Mouse (Mus musculus) left cerebral cortex, postnatal 14 days (tissue): Measurements from ENCODE around the gene Slc3a2. TPM values are rescaled to one million over a fixed set of nuclear protein-coding genes. Genes with fewer than 3 reads are reported as not detected.
"Not testable (repeated sequence)": the region's sequence is repeated elsewhere in the genome, so short reads cannot be mapped to it uniquely, and the experiment has no call there.

Experiments
- DNase-seq, 2 experiments: peaks; one replicate each; pipeline ENCODE4 v3.0.0; 2021 to 2022; ENCODE audit warnings: low spot score in 2 of 2, mixed read lengths in 1 of 2
- intact Hi-C: fragments of 180-260 bp; cut with DNase I; formaldehyde crosslinking; loops from one replicate; pipeline ENCODE4 v1.15.1; 2025
- total RNA-seq, 2 experiments: library from RNA; stranded (reverse); gene quantifications; 2 replicates each; pipeline ENCODE4 v1.2.3; 2021

Gene Slc3a2
- total RNA-seq, 2 experiments from 2014 or later = 182 to 189 TPM

- DNase-seq = no peak
- intact Hi-C loops = no loop called here
Observed at GRCm38 (mm10) chr19:8734334-8734733, 11.2 kb upstream of the Slc3a2 start.

- intact Hi-C loops = not testable (repeated sequence)
Observed at GRCm38 (mm10) chr19:8728335-8729099, 5.3 kb upstream of the Slc3a2 start.

GRCm38 (mm10) chr19:8727495-8728114 is 4.4 kb upstream of the Slc3a2 start:
- intact Hi-C loops = no loop called here

More at GRCm38 (mm10) chr19:8728335-8729099, 5.3 kb upstream of the Slc3a2 start:
- DNase-seq = not testable (repeated sequence)

GRCm38 (mm10) chr19:8726609-8727390 is 3.6 kb upstream of the Slc3a2 start:
- DNase-seq = no peak
- intact Hi-C loops = no loop called here

More at GRCm38 (mm10) chr19:8727495-8728114, 4.4 kb upstream of the Slc3a2 start:
- DNase-seq = no peak

GRCm38 (mm10) chr19:8725081-8725613 is 2.0 kb upstream of the Slc3a2 start:
- intact Hi-C loops = no loop called here
- DNase-seq = no peak

- DNase-seq = no peak
Observed at GRCm38 (mm10) chr19:8724392-8724791, 1.2 kb upstream of the Slc3a2 start.

GRCm38 (mm10) chr19:8723574-8724346 is 591 bp upstream of the Slc3a2 start:
- intact Hi-C loops = no loop called here
- DNase-seq = peak in 1 of 2 experiments; percentile 28

More at GRCm38 (mm10) chr19:8724392-8724791, 1.2 kb upstream of the Slc3a2 start:
- intact Hi-C loops = no loop called here

GRCm38 (mm10) chr19:8722559-8722906 is 636 bp downstream of the Slc3a2 start:
- intact Hi-C loops = no loop called here
- no peak for DNase-seq

- no peak for DNase-seq
- intact Hi-C loops = no loop called here
Observed at GRCm38 (mm10) chr19:8722021-8722420, 1.1 kb downstream of the Slc3a2 start.

- intact Hi-C loops = no loop called here
Observed at GRCm38 (mm10) chr19:8721378-8721777, 1.8 kb downstream of the Slc3a2 start.

GRCm38 (mm10) chr19:8719037-8719436 is 4.1 kb downstream of the Slc3a2 start:
- intact Hi-C loops, DNase-seq: not testable (repeated sequence)

More at GRCm38 (mm10) chr19:8721378-8721777, 1.8 kb downstream of the Slc3a2 start:
- no peak for DNase-seq

GRCm38 (mm10) chr19:8718357-8718756 is 4.8 kb downstream of the Slc3a2 start:
- intact Hi-C loops = no loop called here
- DNase-seq = peak in 1 of 2 experiments; percentile 84

- intact Hi-C loops = no loop called here
- no peak for DNase-seq
Observed at GRCm38 (mm10) chr19:8716767-8717475, 6.2 kb downstream of the Slc3a2 start.

- intact Hi-C loops = no loop called here
- no peak for DNase-seq
Observed at GRCm38 (mm10) chr19:8715868-8716766, 7.1 kb downstream of the Slc3a2 start.

- intact Hi-C loops = no loop called here
- DNase-seq = no peak
Observed at GRCm38 (mm10) chr19:8714653-8715481, 8.3 kb downstream of the Slc3a2 start.

GRCm38 (mm10) chr19:8713997-8714652 is 9.0 kb downstream of the Slc3a2 start:
- intact Hi-C loops = no loop called here
- DNase-seq = no peak
